8 mouse cellular contexts compared by ENCODE assay signal in the genomic region with DNA sequence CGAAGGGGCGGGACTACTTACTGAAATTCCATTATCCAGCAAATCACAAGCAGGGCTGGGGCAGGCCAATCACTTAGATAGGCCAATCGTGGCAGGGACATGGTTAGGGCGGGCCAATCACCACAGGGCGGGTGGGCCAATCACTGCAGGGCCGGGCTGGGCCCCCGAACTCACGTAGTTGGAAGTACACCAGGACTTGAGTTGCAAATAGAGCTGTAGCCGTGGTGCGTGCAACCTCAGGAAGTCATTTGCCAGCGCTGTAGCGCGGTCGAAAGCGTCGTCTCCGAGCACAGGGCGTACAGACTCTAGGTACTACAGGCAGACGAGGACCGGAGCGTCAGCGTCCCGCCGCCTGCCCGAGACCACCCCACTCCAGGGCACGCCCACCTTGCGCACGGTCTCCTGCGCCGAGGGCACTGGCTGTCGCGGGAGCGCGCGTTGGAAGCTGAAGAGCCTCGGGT. TPM values are rescaled to one million over a fixed set of nuclear protein-coding genes. Genes with fewer than 3 reads are reported as not detected.
DNase-seq lines count a peak whose midpoint lies in the region; ATAC-seq and TF ChIP-seq lines count a peak whose summit lies in the region.

No protein-coding gene starts in this region.

- H3K9ac ChIP-seq in embryonic facial prominence, embryonic 11.5 days (replicated peaks; ENCODE audit: low read length): peak overlapping the region; percentile 65
- peak overlapping the region; percentile 57 for H3K9ac ChIP-seq in limb, embryonic 14.5 days (ENCODE audit: low read depth, low read length, severe bottlenecking)
- H3K9ac ChIP-seq in midbrain, embryonic 15.5 days: peak overlapping the region; percentile 45

- H3K4me1 ChIP-seq in erythroblast, embryonic 14.5 days (ENCODE audit: control insufficient read depth): peaks cover 49% of the 10 kb centered on the region
- H3K4me1 ChIP-seq in embryonic facial prominence, embryonic 11.5 days (ENCODE audit: control insufficient read depth, insufficient read depth, low read length): peaks cover 4% of the 10 kb centered on the region; the same call in 1 of the 2 replicates
- peaks cover 14% of the 10 kb centered on the region; the same call in 1 of the 2 replicates for H3K4me1 ChIP-seq in limb, embryonic 14.5 days (ENCODE audit: control insufficient read depth, insufficient read depth, low read length)
- peaks cover 38% of the 10 kb centered on the region for H3K4me1 ChIP-seq in midbrain, embryonic 15.5 days

- ATAC-seq in erythroblast, adult 5-6 weeks (replicated peaks; ENCODE audit: low FRiP score, poor library complexity, severe bottlenecking): no peak
- ATAC-seq in embryonic facial prominence, embryonic 11.5 days (replicated peaks; ENCODE audit: insufficient number of reproducible peaks, low FRiP score, low TSS enrichment, low read depth): peak; percentile 94
- peak; percentile 96 for ATAC-seq in limb, embryonic 14.5 days (ENCODE audit: low FRiP score, low read depth)
- peak; percentile 95 for ATAC-seq in midbrain, embryonic 15.5 days (replicated peaks)

- peak overlapping the region; percentile 58 for H3K4me3 ChIP-seq in erythroblast, embryonic 14.5 days (replicated peaks)
- peak overlapping the region; percentile 58 for H3K4me3 ChIP-seq in embryonic facial prominence, embryonic 11.5 days (ENCODE audit: low read depth, low read length)
- peak overlapping the region; percentile 52 for H3K4me3 ChIP-seq in limb, embryonic 14.5 days (replicated peaks; ENCODE audit: low read length)
- peak overlapping the region; percentile 47 for H3K4me3 ChIP-seq in midbrain, embryonic 15.5 days

- peak; percentile 94 for DNase-seq in embryonic facial prominence, embryonic 11.5 days (ENCODE audit: low spot score)
- peak; percentile 84 to 91 for DNase-seq in heart, adult 18-20 months
- DNase-seq in kidney, adult 18-20 months: peak; percentile 84
- peak; percentile 95 for DNase-seq in limb, embryonic 14.5 days (ENCODE audit: low spot score)
- peak; percentile 32 to 68 for DNase-seq in spleen, postnatal 10 days (ENCODE audit: low spot score in 2 of 2)

- peaks cover under 1% of the 10 kb centered on the region for H3K36me3 ChIP-seq in erythroblast, embryonic 14.5 days (ENCODE audit: control insufficient read depth)
- no peaks in the 10 kb centered on the region for H3K36me3 ChIP-seq in embryonic facial prominence, embryonic 11.5 days (replicated peaks; ENCODE audit: control insufficient read depth, insufficient read depth, low read depth, low read length)
- peaks cover 26% of the 10 kb centered on the region for H3K36me3 ChIP-seq in limb, embryonic 14.5 days (ENCODE audit: control insufficient read depth, insufficient read depth, low read length)
- H3K36me3 ChIP-seq in midbrain, embryonic 15.5 days (replicated peaks): peaks cover 8% of the 10 kb centered on the region

- H3K4me2 ChIP-seq in embryonic facial prominence, embryonic 11.5 days (ENCODE audit: low read depth, low read length): peak overlapping the region; percentile 52
- H3K4me2 ChIP-seq in limb, embryonic 14.5 days (replicated peaks; ENCODE audit: low read depth, low read length, severe bottlenecking): peak overlapping the region; percentile 59
- peak overlapping the region; percentile 59 for H3K4me2 ChIP-seq in midbrain, embryonic 15.5 days

- peaks cover 14% of the 10 kb centered on the region for H3K27me3 ChIP-seq in erythroblast, embryonic 14.5 days (ENCODE audit: control insufficient read depth)
- no peaks in the 10 kb centered on the region for H3K27me3 ChIP-seq in embryonic facial prominence, embryonic 11.5 days (ENCODE audit: control insufficient read depth, insufficient read depth, low read length)
- H3K27me3 ChIP-seq in limb, embryonic 14.5 days (ENCODE audit: control insufficient read depth, insufficient read depth, low read length): no peaks in the 10 kb centered on the region
- no peaks in the 10 kb centered on the region for H3K27me3 ChIP-seq in midbrain, embryonic 15.5 days (replicated peaks)

- H3K27ac ChIP-seq in embryonic facial prominence, embryonic 11.5 days (replicated peaks; ENCODE audit: low read depth, low read length): peak overlapping the region; percentile 85
- peak overlapping the region; percentile 65 for H3K27ac ChIP-seq in limb, embryonic 14.5 days (replicated peaks; ENCODE audit: low read depth, low read length)
- peak overlapping the region; percentile 82 for H3K27ac ChIP-seq in midbrain, embryonic 15.5 days

- WGBS in embryonic facial prominence, embryonic 11.5 days: under 1% methylated on average over 36 of the region's 36 CpGs
- 2% methylated on average over 32 of the region's 36 CpGs for WGBS in limb, embryonic 14.5 days
- under 1% methylated on average over 36 of the region's 36 CpGs for WGBS in midbrain, embryonic 15.5 days

- peak; percentile 69; the same call in 1 of the 2 replicates for TF ChIP-seq POLR2A in limb, embryonic 14.5 days (IDR thresholded peaks at IDR 0.05; ENCODE audit: borderline replicate concordance, extremely low read depth, insufficient read depth, insufficient read length)

- H3K9me3 ChIP-seq in erythroblast, embryonic 14.5 days (ENCODE audit: control insufficient read depth, low read length): no peaks in the 10 kb centered on the region
- no peaks in the 10 kb centered on the region for H3K9me3 ChIP-seq in embryonic facial prominence, embryonic 11.5 days (replicated peaks; ENCODE audit: control insufficient read depth, low read length)
- no peaks in the 10 kb centered on the region for H3K9me3 ChIP-seq in limb, embryonic 14.5 days (ENCODE audit: control insufficient read depth, low read length)
- H3K9me3 ChIP-seq in midbrain, embryonic 15.5 days: no peaks in the 10 kb centered on the region

RNA-seq across cellular contexts. Expression of a gene that starts 4.4 kb away (rescaled TPM):
- 0.05 and 0.07 TPM in 2 replicates for polyA plus RNA-seq in erythroblast, embryonic 14.5 days (2012)
- total RNA-seq in erythroblast, adult 5-6 weeks (2015; ENCODE audit: low replicate concordance): 0.19 and 1.5 TPM in 2 replicates
- 0.28 and 0.51 TPM in 2 replicates for total RNA-seq in erythroblast, adult 5-6 weeks (2017; ENCODE audit: low replicate concordance)
- 14.3 and 17.1 TPM in 2 replicates for polyA plus RNA-seq in embryonic facial prominence, embryonic 11.5 days (2014; fragmentation: Nextera tagmentation; extraction: Ambion mirVana)
- 1 to 10 TPM; 1.8 to 2.0 TPM for total RNA-seq in heart, adult 18-20 months (2021)
- 78.9 and 115 TPM in 2 replicates for polyA plus RNA-seq in limb, embryonic 14.5 days (2012; rRNA removed)
- 26.3 and 33.6 TPM in 2 replicates for polyA plus RNA-seq in limb, embryonic 14.5 days (2014; fragmentation: Nextera tagmentation; extraction: Ambion mirVana)
- polyA plus RNA-seq in midbrain, embryonic 15.5 days (2015; fragmentation: Nextera tagmentation; extraction: Ambion mirVana): 56.5 and 58.2 TPM in 2 replicates

RNA-seq across cellular contexts. Expression of a gene that starts 16.1 kb away (rescaled TPM):
- 4.3 and 4.9 TPM in 2 replicates for polyA plus RNA-seq in erythroblast, embryonic 14.5 days (2012)
- total RNA-seq in erythroblast, adult 5-6 weeks (2015; ENCODE audit: low replicate concordance): 21.7 and 73.4 TPM in 2 replicates
- total RNA-seq in erythroblast, adult 5-6 weeks (2017; ENCODE audit: low replicate concordance): 9.2 and 30.6 TPM in 2 replicates
- 289 and 293 TPM in 2 replicates for polyA plus RNA-seq in embryonic facial prominence, embryonic 11.5 days (2014; fragmentation: Nextera tagmentation; extraction: Ambion mirVana)
- total RNA-seq in heart, adult 18-20 months (2021): 100 to 1,000 TPM in 1 of 2 experiments, 10 to 100 TPM in 1; 90.3 to 110 TPM
- polyA plus RNA-seq in limb, embryonic 14.5 days (2012; rRNA removed): 607 and 720 TPM in 2 replicates
- polyA plus RNA-seq in limb, embryonic 14.5 days (2014; fragmentation: Nextera tagmentation; extraction: Ambion mirVana): 166 and 187 TPM in 2 replicates
- 697 and 717 TPM in 2 replicates for polyA plus RNA-seq in midbrain, embryonic 15.5 days (2015; fragmentation: Nextera tagmentation; extraction: Ambion mirVana)

RNA-seq across cellular contexts. Expression of a gene that starts 27.2 kb away (rescaled TPM):
- polyA plus RNA-seq in erythroblast, embryonic 14.5 days (2012): 10.4 and 10.6 TPM in 2 replicates
- total RNA-seq in erythroblast, adult 5-6 weeks (2015; ENCODE audit: low replicate concordance): 15.5 and 24.2 TPM in 2 replicates
- total RNA-seq in erythroblast, adult 5-6 weeks (2017; ENCODE audit: low replicate concordance): 17.0 and 34.1 TPM in 2 replicates
- 62.4 and 71.9 TPM in 2 replicates for polyA plus RNA-seq in embryonic facial prominence, embryonic 11.5 days (2014; fragmentation: Nextera tagmentation; extraction: Ambion mirVana)
- total RNA-seq in heart, adult 18-20 months (2021): 10 to 100 TPM; 21.3 to 29.5 TPM
- polyA plus RNA-seq in limb, embryonic 14.5 days (2012; rRNA removed): 142 and 168 TPM in 2 replicates
- polyA plus RNA-seq in limb, embryonic 14.5 days (2014; fragmentation: Nextera tagmentation; extraction: Ambion mirVana): 92.5 and 92.7 TPM in 2 replicates
- 61.9 and 66.8 TPM in 2 replicates for polyA plus RNA-seq in midbrain, embryonic 15.5 days (2015; fragmentation: Nextera tagmentation; extraction: Ambion mirVana)

RNA-seq across cellular contexts. Expression of a gene that starts 27.3 kb away (rescaled TPM):
- not detected in 2 replicates for polyA plus RNA-seq in erythroblast, embryonic 14.5 days (2012)
- total RNA-seq in erythroblast, adult 5-6 weeks (2015; ENCODE audit: low replicate concordance): not detected in 2 replicates
- not detected in 2 replicates for total RNA-seq in erythroblast, adult 5-6 weeks (2017; ENCODE audit: low replicate concordance)
- polyA plus RNA-seq in embryonic facial prominence, embryonic 11.5 days (2014; fragmentation: Nextera tagmentation; extraction: Ambion mirVana): 0.21 TPM in 1 of 2 replicates, not detected in the other
- total RNA-seq in heart, adult 18-20 months (2021): not detected
- polyA plus RNA-seq in limb, embryonic 14.5 days (2012; rRNA removed): 0.05 TPM in 1 of 2 replicates, not detected in the other
- polyA plus RNA-seq in limb, embryonic 14.5 days (2014; fragmentation: Nextera tagmentation; extraction: Ambion mirVana): 0.14 TPM in 1 of 2 replicates, not detected in the other
- polyA plus RNA-seq in midbrain, embryonic 15.5 days (2015; fragmentation: Nextera tagmentation; extraction: Ambion mirVana): 0.11 and 0.21 TPM in 2 replicates

RNA-seq across cellular contexts. Expression of a gene that starts 28.3 kb away (rescaled TPM):
- 6.1 and 6.4 TPM in 2 replicates for polyA plus RNA-seq in erythroblast, embryonic 14.5 days (2012)
- total RNA-seq in erythroblast, adult 5-6 weeks (2015; ENCODE audit: low replicate concordance): 2.9 and 9.6 TPM in 2 replicates
- 1.3 and 2.5 TPM in 2 replicates for total RNA-seq in erythroblast, adult 5-6 weeks (2017; ENCODE audit: low replicate concordance)
- 69.9 and 71.7 TPM in 2 replicates for polyA plus RNA-seq in embryonic facial prominence, embryonic 11.5 days (2014; fragmentation: Nextera tagmentation; extraction: Ambion mirVana)
- 1 to 10 TPM; 8.1 to 9.7 TPM for total RNA-seq in heart, adult 18-20 months (2021)
- polyA plus RNA-seq in limb, embryonic 14.5 days (2012; rRNA removed): 81.3 and 104 TPM in 2 replicates
- polyA plus RNA-seq in limb, embryonic 14.5 days (2014; fragmentation: Nextera tagmentation; extraction: Ambion mirVana): 54.9 and 62.9 TPM in 2 replicates
- polyA plus RNA-seq in midbrain, embryonic 15.5 days (2015; fragmentation: Nextera tagmentation; extraction: Ambion mirVana): 10.0 and 12.3 TPM in 2 replicates

Comparison
In these comparisons a context has a peak if more than half of its experiments do, and no peak if none do; other contexts are left out.
1. RNA of a gene that starts 4.4 kb away (polyA plus RNA-seq): 26.3 to 115 TPM in limb, embryonic 14.5 days, 56.5 to 58.2 TPM in midbrain, embryonic 15.5 days and 14.3 to 17.1 TPM in embryonic facial prominence, embryonic 11.5 days; 0.05 to 0.07 TPM in erythroblast, embryonic 14.5 days; every median in the first group is over 10 times any median in the second.
2. RNA of a gene that starts 16.1 kb away (polyA plus RNA-seq): 697 to 717 TPM in midbrain, embryonic 15.5 days, 166 to 720 TPM in limb, embryonic 14.5 days and 289 to 293 TPM in embryonic facial prominence, embryonic 11.5 days; 4.3 to 4.9 TPM in erythroblast, embryonic 14.5 days; every median in the first group is over 10 times any median in the second.
3. Peak in every context shown above with its lines, with median percentiles within 50 percentile points of each other: H3K4me3 ChIP-seq, DNase-seq, H3K27ac ChIP-seq, H3K4me2 ChIP-seq and H3K9ac ChIP-seq.